Mouse (Mus musculus): ENCODE results near the gene Kcnb1.

Kcnb1 gene

GRCm38 (mm10) chr2:167061381-167062034, 128.4 kb downstream of the Kcnb1 start:
- peak; percentile 35 for DNase-seq (ENCODE audit: low read depth, low spot score)

GRCm38 (mm10) chr2:167060761-167061160, 129.2 kb downstream of the Kcnb1 start:
- no peak for DNase-seq (ENCODE audit: low read depth, low spot score)

- DNase-seq (ENCODE audit: low read depth, low spot score): no peak
These were observed 129.6 kb downstream of the Kcnb1 start for GRCm38 (mm10) chr2:167060360-167060759.

GRCm38 (mm10) chr2:167059960-167060359, 130.0 kb downstream of the Kcnb1 start:
- DNase-seq (ENCODE audit: low read depth, low spot score): no peak

- no peak for DNase-seq (ENCODE audit: low read depth, low spot score)
These were observed 130.4 kb downstream of the Kcnb1 start for GRCm38 (mm10) chr2:167059536-167059935.

GRCm38 (mm10) chr2:167058814-167059387, 131.1 kb downstream of the Kcnb1 start:
- no peak for DNase-seq (ENCODE audit: low read depth, low spot score)

GRCm38 (mm10) chr2:167058201-167058600, 131.8 kb downstream of the Kcnb1 start:
- peak; percentile 37 for DNase-seq (ENCODE audit: low read depth, low spot score)

GRCm38 (mm10) chr2:167056942-167057323, 133.0 kb downstream of the Kcnb1 start:
- no peak for DNase-seq (ENCODE audit: low read depth, low spot score)

GRCm38 (mm10) chr2:167056210-167056941, 133.6 kb downstream of the Kcnb1 start:
- DNase-seq (ENCODE audit: low read depth, low spot score): no peak

- no peak for DNase-seq (ENCODE audit: low read depth, low spot score)
These were observed 134.6 kb downstream of the Kcnb1 start for GRCm38 (mm10) chr2:167055386-167055785.

- DNase-seq (ENCODE audit: low read depth, low spot score): no peak
These were observed 136.7 kb downstream of the Kcnb1 start for GRCm38 (mm10) chr2:167053127-167053844.

- no peak for DNase-seq (ENCODE audit: low read depth, low spot score)
These were observed 141.1 kb downstream of the Kcnb1 start for GRCm38 (mm10) chr2:167048698-167049358.

GRCm38 (mm10) chr2:167048223-167048622, 141.7 kb downstream of the Kcnb1 start:
- no peak for DNase-seq (ENCODE audit: low read depth, low spot score)
